Mouse (Mus musculus): ENCODE measurements around the gene Rab44. TPM values are rescaled to one million over a fixed set of nuclear protein-coding genes. Genes with fewer than 3 reads are reported as not detected.
"Not testable (repeated sequence)": the region's sequence is repeated elsewhere in the genome, so short reads cannot be mapped to it uniquely, and the experiment has no call there.

Gene Rab44
- total and polyA plus RNA-seq, 2 experiments from 2014 or later: 0.23 to 2.0 TPM

DNA sequence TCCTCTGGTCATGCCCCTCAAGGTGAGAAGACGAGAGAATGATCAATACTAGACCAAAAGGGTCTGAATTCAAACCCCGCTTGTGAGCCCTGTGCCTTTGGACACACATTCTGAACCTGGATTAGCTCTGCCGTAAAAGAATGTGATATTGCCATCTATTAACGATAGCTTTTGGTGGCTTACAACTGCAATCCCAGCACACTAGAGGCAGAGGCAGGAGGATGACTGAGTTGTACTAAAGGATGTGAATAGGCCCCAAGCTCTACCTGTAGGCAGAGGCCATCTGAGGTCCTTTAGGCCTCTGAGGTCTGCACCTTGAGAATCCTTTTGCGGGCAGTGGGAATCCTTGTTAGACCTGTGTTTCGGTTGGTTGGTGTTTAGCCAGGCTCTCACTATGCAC lies 17.7 kb upstream of the Rab44 start:
- no peak for ATAC-seq (ENCODE audit: insufficient read depth, low read depth)
- Histone ChIP-seq H3K9ac (replicated peaks; ENCODE audit: low read depth, low read length) (no peak overlapping the region), H3K27ac (ENCODE audit: low read depth) (no peak overlapping the region), H3K4me1 (ENCODE audit: control insufficient read depth, insufficient read depth) (no peaks in the 10 kb centered on the region), H3K4me3 (ENCODE audit: low read depth, low read length) (no peak overlapping the region), H3K9me3 (replicated peaks; ENCODE audit: control insufficient read depth, low read length) (no peaks in the 10 kb centered on the region), H3K4me2 (ENCODE audit: low read depth, low read length) (no peak overlapping the region), H3K36me3 (replicated peaks; ENCODE audit: control insufficient read depth, insufficient read depth, low read length) (peaks cover 23% of the 10 kb centered on the region), H3K27me3 (ENCODE audit: control insufficient read depth, insufficient read depth, low read length) (peaks cover 10% of the 10 kb centered on the region)
- 90% methylated on average over 6 of the region's 6 CpGs for WGBS
- no peak for DNase-seq (ENCODE audit: low spot score)
- TF ChIP-seq EP300 (IDR thresholded peaks at IDR 0.05; ENCODE audit: low read depth): no peak

DNA sequence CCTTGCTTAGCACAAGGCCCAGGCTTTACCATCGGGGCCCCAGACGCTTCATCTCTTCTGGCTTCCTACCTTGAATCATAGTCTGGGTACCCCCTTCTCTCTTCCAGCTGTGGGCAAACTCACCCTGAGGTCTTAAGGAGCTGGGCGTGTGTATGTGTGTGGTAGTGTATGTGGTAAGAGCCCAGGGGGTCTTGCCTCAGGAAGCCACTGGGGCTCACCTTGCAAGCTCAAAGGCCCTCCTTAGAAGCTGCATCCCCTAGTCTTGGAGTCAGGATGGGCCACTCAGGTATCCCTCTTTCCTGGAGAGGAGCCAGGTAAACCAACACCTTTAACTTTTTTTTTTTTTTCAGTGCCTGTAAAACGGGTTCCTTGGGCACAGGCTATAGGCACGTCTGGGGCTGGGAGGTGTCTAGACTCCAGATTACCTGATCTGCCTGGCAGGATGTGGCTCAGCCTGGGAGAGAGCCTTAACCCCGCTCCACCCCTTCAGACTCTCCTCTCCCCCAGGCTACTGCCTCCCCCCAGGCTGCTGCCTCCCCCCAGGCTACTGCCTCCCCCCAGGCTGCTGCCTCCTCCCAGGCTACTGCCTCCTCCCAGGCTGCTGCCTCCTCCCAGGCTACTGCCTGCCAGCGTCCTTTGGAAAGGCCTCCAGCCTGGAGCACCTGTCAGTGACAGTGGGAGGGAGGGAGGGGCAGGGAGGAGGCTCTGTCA lies 16.9 kb upstream of the Rab44 start:
- Histone ChIP-seq H3K27ac (ENCODE audit: low read depth) (no peak overlapping the region), H3K4me1 (ENCODE audit: control insufficient read depth, insufficient read depth) (no peaks in the 10 kb centered on the region), H3K27me3 (ENCODE audit: control insufficient read depth, insufficient read depth, low read length) (peaks cover 10% of the 10 kb centered on the region), H3K4me2 (ENCODE audit: low read depth, low read length) (no peak overlapping the region), H3K9me3 (replicated peaks; ENCODE audit: control insufficient read depth, low read length) (no peaks in the 10 kb centered on the region), H3K36me3 (replicated peaks; ENCODE audit: control insufficient read depth, insufficient read depth, low read length) (peaks cover 23% of the 10 kb centered on the region), H3K4me3 (ENCODE audit: low read depth, low read length) (no peak overlapping the region), H3K9ac (replicated peaks; ENCODE audit: low read depth, low read length) (no peak overlapping the region)
- ATAC-seq (ENCODE audit: insufficient read depth, low read depth) (no peak), DNase-seq (ENCODE audit: low spot score) (no peak)
- WGBS: 68% methylated on average over 7 of the region's 7 CpGs
- TF ChIP-seq CTCF (IDR thresholded peaks at IDR 0.05; ENCODE audit: low read depth): no peak
- no peak for TF ChIP-seq EP300 (IDR thresholded peaks at IDR 0.05; ENCODE audit: low read depth)

DNA sequence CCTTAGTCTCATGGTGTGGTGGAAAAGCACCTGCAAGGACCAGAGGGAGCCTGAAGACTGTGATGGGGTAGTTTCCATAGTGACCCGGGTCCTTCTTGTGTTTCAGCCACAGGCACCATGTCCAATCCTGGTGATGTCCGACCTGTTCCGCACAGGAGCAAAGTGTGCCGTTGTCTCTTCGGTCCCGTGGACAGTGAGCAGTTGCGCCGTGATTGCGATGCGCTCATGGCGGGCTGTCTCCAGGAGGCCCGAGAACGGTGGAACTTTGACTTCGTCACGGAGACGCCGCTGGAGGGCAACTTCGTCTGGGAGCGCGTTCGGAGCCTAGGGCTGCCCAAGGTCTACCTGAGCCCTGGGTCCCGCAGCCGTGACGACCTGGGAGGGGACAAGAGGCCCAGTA lies 15.7 kb upstream of the Rab44 start:
- H3K9ac ChIP-seq (replicated peaks; ENCODE audit: low read depth, low read length): no peak overlapping the region
- ATAC-seq (ENCODE audit: insufficient read depth, low read depth): no peak
- 93% methylated on average over 24 of the region's 24 CpGs for WGBS
- H3K4me2 ChIP-seq (ENCODE audit: low read depth, low read length): no peak overlapping the region
- H3K9me3 ChIP-seq (replicated peaks; ENCODE audit: control insufficient read depth, low read length): no peaks in the 10 kb centered on the region
- TF ChIP-seq EP300 (IDR thresholded peaks at IDR 0.05; ENCODE audit: low read depth) (no peak), CTCF (IDR thresholded peaks at IDR 0.05; ENCODE audit: low read depth) (no peak)
- no peaks in the 10 kb centered on the region for H3K27me3 ChIP-seq (ENCODE audit: control insufficient read depth, insufficient read depth, low read length)
- no peak overlapping the region for H3K4me3 ChIP-seq (ENCODE audit: low read depth, low read length)
- no peaks in the 10 kb centered on the region for H3K4me1 ChIP-seq (ENCODE audit: control insufficient read depth, insufficient read depth)
- peaks cover 23% of the 10 kb centered on the region for H3K36me3 ChIP-seq (replicated peaks; ENCODE audit: control insufficient read depth, insufficient read depth, low read length)
- H3K27ac ChIP-seq (ENCODE audit: low read depth): no peak overlapping the region
- no peak for DNase-seq (ENCODE audit: low spot score)

DNA sequence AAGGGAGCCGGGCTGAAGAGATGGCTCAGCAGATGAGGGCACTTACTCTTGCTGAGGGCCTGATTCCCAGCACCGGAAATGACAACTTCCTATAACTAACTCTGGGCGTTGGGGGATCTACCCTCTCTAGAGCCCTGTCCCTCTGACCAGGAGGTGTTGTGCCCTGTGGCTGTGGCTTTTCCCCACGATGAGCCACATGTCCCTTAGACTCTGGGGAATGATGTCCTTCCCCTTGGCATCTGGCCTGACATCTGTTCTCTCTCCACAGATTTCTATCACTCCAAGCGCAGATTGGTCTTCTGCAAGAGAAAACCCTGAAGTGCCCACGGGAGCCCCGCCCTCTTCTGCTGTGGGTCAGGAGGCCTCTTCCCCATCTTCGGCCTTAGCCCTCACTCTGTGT lies 14.9 kb upstream of the Rab44 start:
- Histone ChIP-seq H3K4me1 (ENCODE audit: control insufficient read depth, insufficient read depth) (no peaks in the 10 kb centered on the region), H3K9ac (replicated peaks; ENCODE audit: low read depth, low read length) (no peak overlapping the region), H3K27me3 (ENCODE audit: control insufficient read depth, insufficient read depth, low read length) (no peaks in the 10 kb centered on the region), H3K4me3 (ENCODE audit: low read depth, low read length) (no peak overlapping the region), H3K4me2 (ENCODE audit: low read depth, low read length) (no peak overlapping the region), H3K36me3 (replicated peaks; ENCODE audit: control insufficient read depth, insufficient read depth, low read length) (peaks cover 23% of the 10 kb centered on the region), H3K27ac (ENCODE audit: low read depth) (no peak overlapping the region), H3K9me3 (replicated peaks; ENCODE audit: control insufficient read depth, low read length) (no peaks in the 10 kb centered on the region)
- 77% methylated on average over 8 of the region's 8 CpGs for WGBS
- TF ChIP-seq EP300 (IDR thresholded peaks at IDR 0.05; ENCODE audit: low read depth) (no peak), CTCF (IDR thresholded peaks at IDR 0.05; ENCODE audit: low read depth) (no peak)
- DNase-seq (ENCODE audit: low spot score): no peak
- ATAC-seq (ENCODE audit: insufficient read depth, low read depth): no peak

DNA sequence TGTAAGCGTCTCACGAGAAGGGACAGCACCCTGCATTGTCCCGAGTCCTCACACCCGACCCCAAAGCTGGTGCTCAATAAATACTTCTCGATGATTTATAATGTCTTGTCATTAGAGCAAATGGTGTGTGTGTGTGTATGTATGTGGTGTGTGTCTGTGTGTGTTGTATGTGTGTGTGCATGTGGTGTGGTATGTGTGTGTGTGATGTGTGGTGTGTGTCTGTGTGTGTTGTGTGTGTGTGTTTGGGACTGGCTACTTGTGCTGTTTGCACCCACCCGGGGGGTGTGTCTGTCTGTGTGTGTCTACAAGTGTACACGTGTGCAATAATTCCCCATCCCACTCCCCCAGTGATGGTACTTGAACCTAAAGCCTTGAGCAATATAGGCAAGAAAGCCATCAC lies 13.3 kb upstream of the Rab44 start:
- Histone ChIP-seq H3K9ac (replicated peaks; ENCODE audit: low read depth, low read length) (no peak overlapping the region), H3K27ac (ENCODE audit: low read depth) (no peak overlapping the region), H3K4me3 (ENCODE audit: low read depth, low read length) (no peak overlapping the region), H3K4me1 (ENCODE audit: control insufficient read depth, insufficient read depth) (no peaks in the 10 kb centered on the region), H3K36me3 (replicated peaks; ENCODE audit: control insufficient read depth, insufficient read depth, low read length) (peaks cover 23% of the 10 kb centered on the region), H3K27me3 (ENCODE audit: control insufficient read depth, insufficient read depth, low read length) (no peaks in the 10 kb centered on the region), H3K4me2 (ENCODE audit: low read depth, low read length) (no peak overlapping the region), H3K9me3 (replicated peaks; ENCODE audit: control insufficient read depth, low read length) (no peaks in the 10 kb centered on the region)
- WGBS: 86% methylated on average over 7 of the region's 7 CpGs
- DNase-seq (ENCODE audit: low spot score) (no peak), ATAC-seq (ENCODE audit: insufficient read depth, low read depth) (no peak)
- TF ChIP-seq CTCF (IDR thresholded peaks at IDR 0.05; ENCODE audit: low read depth) (no peak), EP300 (IDR thresholded peaks at IDR 0.05; ENCODE audit: low read depth) (no peak)

DNA sequence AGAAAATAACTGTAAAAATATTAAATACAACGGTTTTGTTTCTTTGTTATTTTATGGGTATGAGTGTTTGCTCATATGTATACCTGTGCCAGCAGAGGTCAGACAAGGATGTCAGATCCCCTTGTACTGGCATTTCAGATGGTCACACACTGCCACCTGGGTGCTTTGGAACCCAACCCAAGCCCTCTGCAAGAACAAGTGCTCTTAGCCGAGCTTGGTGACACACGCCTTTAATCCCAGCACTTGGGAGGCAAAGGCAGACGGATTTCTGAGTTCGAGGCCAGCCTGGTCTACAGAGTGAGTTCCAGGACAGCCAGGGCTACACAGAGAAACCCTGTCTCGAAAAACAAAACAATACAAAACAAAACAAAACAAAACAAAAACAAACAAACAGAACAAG lies 3.6 kb upstream of the Rab44 start:
- not testable (repeated sequence) for H3K27me3 ChIP-seq (ENCODE audit: control insufficient read depth, insufficient read depth, low read length); H3K4me2 ChIP-seq (ENCODE audit: low read depth, low read length); DNase-seq (ENCODE audit: low spot score); H3K36me3 ChIP-seq (replicated peaks; ENCODE audit: control insufficient read depth, insufficient read depth, low read length); ATAC-seq (ENCODE audit: insufficient read depth, low read depth); H3K27ac ChIP-seq (ENCODE audit: low read depth); H3K4me1 ChIP-seq (ENCODE audit: control insufficient read depth, insufficient read depth); H3K9me3 ChIP-seq (replicated peaks; ENCODE audit: control insufficient read depth, low read length); H3K9ac ChIP-seq (replicated peaks; ENCODE audit: low read depth, low read length); H3K4me3 ChIP-seq (ENCODE audit: low read depth, low read length)
- 68% methylated on average over 6 of the region's 6 CpGs for WGBS
